Mouse (Mus musculus): ENCODE results near the gene Crabp2.

- TF ChIP-seq POLR2A (IDR thresholded peaks at IDR 0.05; ENCODE audit: insufficient read depth, low read depth, low read length) (no peak), CTCF (IDR thresholded peaks at IDR 0.05; ENCODE audit: insufficient read depth, low read depth, low read length) (no peak)
Measured at GRCm38 (mm10) chr3:87995331-87995730, 46.9 kb downstream of the Crabp2 start.

Data from olfactory bulb, adult 2 months (tissue).